Mouse (Mus musculus) brain, embryonic 14.5 days (tissue): ENCODE measurements at regions not wholly inside any gene's neighbourhood (a gene's known extent, or its start where the extent isn't known, plus 50 kb on each side); places are given as distances from the start of the nearest gene placed in this dataset.
A peak's percentile ranks its signal among the peaks of the same experiment; 100 is the strongest.

Experiments
- DNase-seq: peaks from one replicate; pipeline ENCODE4 v3.0.0-alpha.2; 2011; ENCODE audit warnings: low read depth
- CTCF ChIP-seq: fragments of 200-500 bp; IDR thresholded peaks from 2 replicates; pipeline ENCODE4 v1.5.1; 2012; ENCODE audit warnings: inconsistent platforms, mild to moderate bottlenecking, moderate library complexity, borderline replicate concordance; ENCODE audit not compliant: insufficient read depth, insufficient read length; ENCODE audit errors: extremely low read depth
- POLR2A ChIP-seq: fragments of 200-500 bp; IDR thresholded peaks from 2 replicates; pipeline ENCODE4 v1.6.1; 2012; ENCODE audit warnings: mild to moderate bottlenecking, inconsistent platforms, borderline replicate concordance; ENCODE audit not compliant: poor library complexity, insufficient read depth, insufficient read length, severe bottlenecking; ENCODE audit errors: extremely low read depth

GRCm38 (mm10) chr9:62188379-62188778, 65.9 kb upstream of the Glce start:
- peak; percentile 27 for DNase-seq
- TF ChIP-seq CTCF (no peak), POLR2A (no peak)

GRCm38 (mm10) chr9:62186886-62187285, 64.4 kb upstream of the Glce start:
- DNase-seq: no peak
- TF ChIP-seq POLR2A (no peak), CTCF (no peak)

- DNase-seq: no peak
- TF ChIP-seq CTCF (no peak), POLR2A (no peak)
Measured at GRCm38 (mm10) chr9:62185516-62186280, 63.2 kb upstream of the Glce start.

GRCm38 (mm10) chr9:62181182-62181830, 58.9 kb upstream of the Glce start:
- TF ChIP-seq CTCF: no peak
- no peak for TF ChIP-seq POLR2A

GRCm38 (mm10) chr9:62180456-62181181, 58.2 kb upstream of the Glce start:
- no peak for DNase-seq
- TF ChIP-seq POLR2A: no peak
- TF ChIP-seq CTCF: no peak

More at GRCm38 (mm10) chr9:62181182-62181830, 58.9 kb upstream of the Glce start:
- peak; percentile 92 for DNase-seq

GRCm38 (mm10) chr9:62174651-62175050, 52.2 kb upstream of the Glce start:
- no peak for DNase-seq
- TF ChIP-seq CTCF (no peak), POLR2A (no peak)
